Mouse (Mus musculus): ENCODE data around the gene Akr1b10.
A peak's percentile ranks its signal among the peaks of the same experiment; 100 is the strongest.
"Not testable (repeated sequence)": the region's sequence is repeated elsewhere in the genome, so short reads cannot be mapped to it uniquely, and the experiment has no call there.

Gene Akr1b10

GRCm38 (mm10) chr6:34371700-34372351 lies 12.2 kb upstream of the Akr1b10 start:
- peak; percentile 78 to 88 for DNase-seq (ENCODE audit: low spot score in 2 of 2)

GRCm38 (mm10) chr6:34373841-34374240 lies 10.2 kb upstream of the Akr1b10 start:
- no peak for DNase-seq (ENCODE audit: low spot score in 2 of 2)

DNA sequence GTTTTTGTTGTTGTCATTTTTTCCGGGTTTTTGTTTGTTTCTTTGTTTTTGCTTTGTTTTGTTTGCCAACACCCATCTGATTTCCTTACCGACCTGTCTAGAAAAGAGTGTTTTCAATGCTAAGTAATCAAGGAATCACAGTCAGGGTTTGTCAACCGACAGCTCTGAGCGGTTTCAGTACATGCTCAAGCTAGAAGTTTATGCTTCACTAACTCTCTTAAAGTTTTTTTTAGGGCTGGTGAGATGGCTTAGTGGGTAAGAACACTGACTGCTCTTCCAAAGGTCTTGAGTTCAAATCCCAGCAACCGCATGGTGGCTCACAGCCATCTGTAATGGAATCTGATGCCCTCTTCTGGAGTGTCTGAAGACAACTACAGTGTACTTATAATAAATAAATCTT lies 8.1 kb upstream of the Akr1b10 start:
- not testable (repeated sequence) for DNase-seq (ENCODE audit: low spot score in 2 of 2)

DNA sequence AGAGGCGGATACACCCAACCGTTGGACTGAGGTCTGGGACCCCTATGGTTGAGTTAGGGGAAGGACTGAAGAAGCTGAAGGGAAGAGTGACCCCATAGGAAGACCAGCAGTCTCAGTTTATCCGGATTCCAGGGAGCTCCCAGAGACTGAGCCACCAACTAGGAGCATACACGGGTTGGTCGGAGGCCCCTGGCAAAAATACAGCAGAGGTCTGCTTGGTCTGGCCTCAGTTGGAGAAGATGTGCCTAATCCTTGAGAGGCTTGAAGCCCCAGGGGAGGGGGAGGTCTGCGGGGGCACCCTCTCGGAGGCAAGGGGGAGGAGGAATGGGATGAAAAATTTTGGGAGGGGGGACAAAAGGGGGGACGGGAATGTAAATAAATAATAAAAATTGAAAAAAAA lies 617 bp upstream of the Akr1b10 start:
- DNase-seq (ENCODE audit: low spot score in 2 of 2): no peak

DNA sequence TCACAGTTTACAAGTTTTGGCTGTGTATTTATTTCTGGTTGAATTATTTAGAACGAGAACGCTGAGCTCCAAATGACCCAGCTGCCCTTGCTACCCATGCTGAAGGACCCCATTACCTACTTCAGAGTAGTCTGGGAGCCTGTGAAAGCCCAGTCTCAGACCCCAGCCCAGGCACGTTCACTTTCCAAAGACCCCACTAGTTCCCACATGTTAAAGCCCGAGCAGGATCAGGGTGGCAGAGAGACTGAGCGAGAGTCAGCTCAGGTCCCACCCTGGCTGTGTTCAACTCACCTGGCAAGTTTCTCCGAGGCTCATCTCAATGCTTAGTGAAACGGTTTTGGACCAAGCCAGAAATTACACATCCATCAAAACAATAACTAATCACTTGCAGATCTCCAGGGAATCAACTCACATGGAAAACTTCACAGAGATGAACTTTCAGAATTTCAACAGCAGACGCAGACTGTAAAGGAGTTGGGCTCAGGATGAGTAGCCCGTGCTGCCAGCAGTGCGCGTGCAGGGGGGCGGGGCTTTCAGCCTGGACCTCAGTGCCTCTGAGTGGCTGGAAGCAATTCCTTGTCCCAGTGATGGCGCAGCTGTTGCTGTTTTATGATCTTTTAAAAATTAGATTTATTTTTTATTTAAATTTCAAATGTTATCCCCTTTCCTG lies 818 bp downstream of the Akr1b10 start:
- no peak for DNase-seq (ENCODE audit: low spot score in 2 of 2)

- DNase-seq (ENCODE audit: low spot score in 2 of 2): no peak
Observed at GRCm38 (mm10) chr6:34388420-34389156, 4.6 kb downstream of the Akr1b10 start.

DNA sequence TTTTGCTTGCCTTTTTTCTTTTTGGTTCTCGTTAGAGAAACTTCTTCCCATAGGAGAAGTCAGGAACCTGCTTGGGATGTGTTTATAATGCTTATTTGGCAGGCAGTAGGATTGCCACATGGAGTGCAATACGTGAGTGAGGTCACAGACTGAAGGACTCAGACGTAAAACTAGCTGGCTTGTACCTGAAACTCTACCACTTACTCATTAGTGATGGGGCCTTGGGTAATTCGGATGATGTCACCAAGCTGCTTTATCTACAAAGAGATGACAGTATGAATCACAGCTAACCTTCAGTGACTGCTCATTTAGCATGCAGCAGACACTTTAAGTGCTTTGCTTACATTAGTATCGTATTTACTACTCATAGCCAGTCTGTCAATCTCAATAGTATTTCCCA lies 11.9 kb downstream of the Akr1b10 start:
- DNase-seq (ENCODE audit: low spot score in 2 of 2): no peak

DNA sequence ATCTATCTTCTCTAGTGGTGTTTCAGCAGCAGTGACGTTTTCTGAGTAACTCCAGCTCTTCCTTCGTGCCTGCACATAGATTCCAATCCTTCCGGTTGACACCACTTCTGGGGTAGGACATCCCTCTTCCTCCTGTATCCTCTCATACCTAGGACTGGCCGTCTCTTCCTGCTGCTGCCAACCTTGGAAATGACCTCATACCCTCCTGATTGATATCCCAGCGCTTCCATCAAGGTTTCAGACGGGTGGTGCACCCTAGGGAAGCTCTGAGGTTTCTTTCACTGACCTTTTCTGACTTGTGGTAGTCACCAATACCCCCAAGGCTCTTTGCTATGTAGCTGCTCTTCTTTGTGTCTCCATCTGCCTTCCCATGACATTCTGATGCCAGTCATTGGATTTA lies 14.4 kb downstream of the Akr1b10 start:
- DNase-seq (ENCODE audit: low spot score in 2 of 2): no peak

DNA sequence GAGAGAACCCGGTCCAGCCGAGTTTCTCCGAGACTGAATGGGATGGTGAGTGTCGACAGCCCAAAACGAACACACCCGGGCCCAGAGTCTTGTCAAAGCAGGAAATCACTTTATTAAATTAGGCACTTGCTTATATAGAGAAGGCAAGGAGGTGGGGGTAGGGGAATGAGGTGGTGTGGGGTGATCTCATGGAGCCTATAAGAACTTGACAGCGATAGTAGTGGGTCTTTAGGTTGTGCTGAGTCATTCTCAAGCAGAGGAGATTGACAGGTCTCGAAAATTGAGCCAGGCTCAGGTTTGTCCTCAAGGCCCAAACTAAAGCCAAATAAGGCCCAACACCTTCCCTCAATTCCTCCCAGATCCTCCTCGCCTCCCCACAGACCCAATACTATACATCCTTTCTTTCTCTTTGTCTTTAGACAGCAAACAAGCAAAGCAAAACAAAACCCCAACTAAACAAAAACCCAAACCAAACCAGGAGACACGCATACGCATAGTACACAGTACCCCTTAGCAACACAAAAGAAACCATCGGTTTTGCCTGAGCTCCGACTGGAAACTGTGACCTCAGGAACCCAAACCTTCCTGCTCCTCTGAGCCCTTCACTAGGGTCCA lies 15.7 kb downstream of the Akr1b10 start:
- DNase-seq (ENCODE audit: low spot score in 2 of 2): no peak

GRCm38 (mm10) chr6:34400696-34401095 lies 16.7 kb downstream of the Akr1b10 start:
- DNase-seq (ENCODE audit: low spot score in 2 of 2): no peak

GRCm38 (mm10) chr6:34406746-34407145 lies 22.7 kb downstream of the Akr1b10 start:
- no peak for DNase-seq (ENCODE audit: low spot score in 2 of 2)

DNA sequence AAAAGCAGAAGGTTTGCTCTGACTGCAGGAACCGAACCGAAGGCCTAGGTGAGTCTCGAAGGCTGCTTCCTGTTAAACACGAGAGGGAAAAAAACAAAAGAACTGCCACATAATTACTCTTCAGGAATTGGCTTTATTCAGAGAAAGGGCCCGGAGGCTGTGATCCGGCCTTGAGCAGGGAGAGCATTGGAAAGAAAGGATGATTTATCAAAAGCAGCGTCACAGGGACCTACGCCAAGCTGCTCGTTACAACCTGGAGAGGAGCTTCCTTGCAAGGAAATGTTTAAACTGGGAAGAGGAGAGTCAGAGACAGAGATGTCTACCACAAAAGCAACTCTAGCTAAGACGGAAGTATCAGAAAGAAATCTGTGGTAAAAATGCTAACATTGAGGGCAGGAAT lies 23.4 kb downstream of the Akr1b10 start:
- DNase-seq (ENCODE audit: low spot score in 2 of 2): no peak

DNA sequence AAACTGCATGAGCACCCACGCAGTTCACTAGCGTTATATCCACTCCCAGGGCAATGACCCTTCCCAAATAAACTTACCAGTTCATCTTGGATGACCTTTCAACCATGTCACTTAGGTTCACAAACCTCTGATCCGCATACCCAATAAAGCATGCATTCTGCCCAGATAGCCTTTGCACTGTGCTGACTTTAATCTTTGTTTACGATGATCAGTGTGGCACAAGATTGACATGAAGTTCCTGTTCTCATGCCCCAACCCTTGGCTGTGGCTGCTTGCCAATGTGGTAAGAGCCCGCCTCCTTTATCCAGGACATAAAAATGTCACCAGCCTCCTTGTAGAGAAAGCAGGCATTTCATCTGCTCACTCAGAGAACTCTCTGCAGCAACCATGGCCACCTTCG lies 28.0 kb downstream of the Akr1b10 start, which contains the start of gene Akr1b7:
Akr1b7 (plus strand) TSS at position 312 of the 400 bp plus-strand sequence.
- no peak for DNase-seq (ENCODE audit: low spot score in 2 of 2)

DNA sequence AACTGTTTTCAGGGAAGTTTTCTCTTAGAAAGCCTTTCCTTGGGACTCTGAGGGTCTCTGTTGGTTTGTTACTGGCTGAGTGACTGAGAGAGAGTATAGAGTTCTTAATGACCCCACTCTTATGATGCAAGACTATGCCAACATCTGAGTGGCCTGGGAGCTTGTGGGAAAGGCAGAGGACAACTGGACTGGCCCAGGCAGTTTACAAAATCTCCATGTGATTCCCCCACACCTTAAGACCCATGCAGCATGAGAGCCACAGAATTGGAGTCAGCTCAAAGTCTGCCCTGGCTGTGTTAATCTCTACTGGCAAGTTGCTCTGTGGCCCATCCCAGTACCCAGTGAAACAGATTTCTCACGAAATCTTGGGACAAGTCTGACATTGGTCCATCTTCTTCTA lies 28.7 kb downstream of the Akr1b10 start:
- DNase-seq (ENCODE audit: low spot score in 2 of 2): no peak

DNA sequence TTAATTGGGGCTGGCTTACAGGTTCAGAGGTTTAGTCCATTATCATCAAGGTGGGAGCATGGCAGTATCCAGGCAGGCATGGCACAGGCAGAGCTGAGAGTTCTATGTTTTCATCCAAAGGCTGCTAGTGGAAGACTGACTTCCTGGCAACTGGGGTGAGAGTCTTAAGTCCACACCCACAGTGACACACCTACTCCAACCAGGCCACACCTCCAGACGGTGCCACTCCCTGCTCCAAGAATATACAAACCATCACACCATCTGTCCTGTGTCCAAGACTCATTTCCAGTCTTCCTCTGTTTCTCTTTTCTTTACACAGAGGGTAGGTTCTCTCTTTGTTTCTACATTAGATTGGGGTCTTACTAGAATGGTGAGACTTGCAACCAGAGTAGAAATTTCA lies 29.4 kb downstream of the Akr1b10 start:
- not testable (repeated sequence) for DNase-seq (ENCODE audit: low spot score in 2 of 2)

- DNase-seq (ENCODE audit: low spot score in 2 of 2): no peak
Observed at GRCm38 (mm10) chr6:34416521-34416920, 32.5 kb downstream of the Akr1b10 start.

GRCm38 (mm10) chr6:34419071-34419470 lies 35.1 kb downstream of the Akr1b10 start:
- DNase-seq (ENCODE audit: low spot score in 2 of 2): no peak

- DNase-seq (ENCODE audit: low spot score in 2 of 2): no peak
Observed at GRCm38 (mm10) chr6:34439006-34439405, 55.0 kb downstream of the Akr1b10 start.

GRCm38 (mm10) chr6:34441556-34442257 lies 57.7 kb downstream of the Akr1b10 start:
- no peak for DNase-seq (ENCODE audit: low spot score in 2 of 2)

DNA sequence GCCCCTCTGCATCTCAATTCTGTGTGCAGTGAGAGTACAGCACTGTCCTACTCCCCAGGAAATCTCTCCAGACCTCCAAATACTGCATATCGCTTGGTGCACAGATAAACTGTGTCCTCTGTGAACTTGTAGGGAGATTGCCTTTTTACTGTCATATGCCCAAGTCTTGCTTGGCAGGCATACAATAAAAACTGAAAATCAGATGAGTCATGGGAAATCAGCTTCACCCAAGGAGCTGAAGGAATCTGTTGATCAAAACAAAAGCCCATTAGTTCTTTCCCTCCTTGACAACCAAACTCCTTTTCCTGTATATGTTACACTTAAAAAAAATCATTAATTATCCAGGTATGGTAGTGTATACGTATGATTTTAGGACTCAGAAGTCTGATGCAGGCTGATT lies 59.8 kb downstream of the Akr1b10 start:
- no peak for DNase-seq (ENCODE audit: low spot score in 2 of 2)
